Mouse (Mus musculus) liver, embryonic 14.5 days (tissue): ENCODE results near the gene Pif1. TPM values are rescaled to one million over a fixed set of nuclear protein-coding genes. Genes with fewer than 3 reads are reported as not detected.

Experiments used
- ATAC-seq: fragments of 200-750 bp; cut with Nextera tagmentation; 2 replicates; pipeline ENCODE4 v1.8.0; 2017; ENCODE audit warnings: moderate number of reproducible peaks, mild to moderate bottlenecking, moderate library complexity; ENCODE audit not compliant: insufficient read depth
- DNase-seq, 3 experiments: peaks; one replicate each; pipeline ENCODE4 v3.0.0-alpha.2; 2012 to 2013; ENCODE audit warnings: low read depth in 3 of 3, low spot score in 3 of 3
- H3K27ac ChIP-seq: fragments of 300-500 bp; sonication (generic); 2 replicates; pipeline ENCODE4 v1.5.1; 2014; ENCODE audit warnings: moderate library complexity, mild to moderate bottlenecking, control low read depth, inconsistent platforms
- H3K27me3 ChIP-seq: fragments of 300-500 bp; sonication (generic); 2 replicates; pipeline ENCODE4 v1.6.1; 2014; ENCODE audit warnings: mild to moderate bottlenecking, low read length, moderate library complexity; ENCODE audit not compliant: control insufficient read depth, insufficient read depth
- H3K36me3 ChIP-seq: fragments of 300-500 bp; sonication (generic); replicated peaks from 2 replicates; pipeline ENCODE4 v1.6.1; 2014; ENCODE audit warnings: low read depth; ENCODE audit not compliant: control insufficient read depth, insufficient read depth
- H3K4me1 ChIP-seq, 2 experiments: fragments of 200-500 bp in 1 of 2; fragments of 300-500 bp in 1 of 2; sonication (generic) in 1 of 2; replicated peaks; 2 replicates each; pipeline ENCODE4 v1.6.1; 2012 to 2014; ENCODE audit warnings: antibody characterized with exemption in 1 of 2, inconsistent platforms in 1 of 2, low read length in 1 of 2; ENCODE audit not compliant: control insufficient read depth in 2 of 2, insufficient read depth in 2 of 2
- H3K4me2 ChIP-seq: fragments of 300-500 bp; sonication (generic); 2 replicates; pipeline ENCODE4 v1.6.1; 2014; ENCODE audit warnings: low read depth, mild to moderate bottlenecking, control low read depth, moderate library complexity
- H3K4me3 ChIP-seq, 2 experiments: fragments of 200-500 bp in 1 of 2; fragments of 300-500 bp in 1 of 2; sonication (generic) in 1 of 2; 2 replicates each; pipeline ENCODE4 v1.5.1; 2012 to 2014; ENCODE audit warnings: low read depth in 2 of 2, low read length in 2 of 2, mild to moderate bottlenecking in 2 of 2, control low read depth in 1 of 2, inconsistent platforms in 1 of 2, moderate library complexity in 1 of 2; ENCODE audit not compliant: insufficient read depth in 1 of 2
- H3K9ac ChIP-seq: fragments of 300-500 bp; sonication (generic); replicated peaks from 2 replicates; pipeline ENCODE4 v1.6.1; 2014; ENCODE audit warnings: mild to moderate bottlenecking, control low read depth, moderate library complexity
- H3K9me3 ChIP-seq: fragments of 300-500 bp; sonication (generic); 2 replicates; pipeline ENCODE4 v1.6.1; 2016; ENCODE audit warnings: low read length, mixed read lengths; ENCODE audit not compliant: control insufficient read depth
- CTCF ChIP-seq: IDR thresholded peaks from 2 replicates; pipeline ENCODE4 v1.5.1; 2016; ENCODE audit warnings: antibody characterized with exemption, low read depth, control low read depth
- EP300 ChIP-seq: IDR thresholded peaks from 2 replicates; pipeline ENCODE4 v1.6.1; 2016; ENCODE audit warnings: antibody characterized with exemption, low read depth
- WGBS: fragments of 180-500 bp; shearing (Covaris S2); extraction: QIAGEN DNeasy Blood & Tissue Kit; methylation state at CpG from one replicate; pipeline ENCODE4 v1.1.7; 2014; ENCODE audit not compliant: insufficient replicate concordance; 5-methylcytosine and 5-hydroxymethylcytosine counted together
- polyA plus RNA-seq, 2 experiments: library from polyadenylated mRNA; depleted of rRNA in 1 of 2; stranded (reverse) in 1 of 2; unstranded in 1 of 2; fragments of >200 nt; fragmentation: Nextera tagmentation in 1 of 2; extraction: Ambion mirVana in 1 of 2; gene quantifications; 2 replicates each; pipeline versions ENCODE4 v1.2.1 to v1.2.3; 2012 to 2014

Pif1 gene
- polyA plus RNA-seq, 2 experiments, result 6.8 to 11.9 TPM

GRCm38 (mm10) chr9:65640838-65641410 lies 54.0 kb downstream of the Pif1 start:
- TF ChIP-seq EP300 (no peak), CTCF (no peak)
- Histone ChIP-seq H3K36me3 (no peaks in the 10 kb centered on the region), H3K4me3 (no peak overlapping the region), H3K9ac (no peak overlapping the region), H3K4me1 (peaks cover 0 to 4% of the 10 kb centered on the region in 2 experiments; a peak in 1 of 4 replicates), H3K4me2 (no peak overlapping the region), H3K9me3 (no peaks in the 10 kb centered on the region), H3K27ac (no peak overlapping the region), H3K27me3 (no peaks in the 10 kb centered on the region; the same call in 1 of the 2 replicates)
- DNase-seq (no peak), ATAC-seq (no peak)
- whole genome bisulfite sequencing, result 27% methylated on average over 5 of the region's 5 CpGs

- Histone ChIP-seq H3K4me2 (no peak overlapping the region), H3K9ac (no peak overlapping the region), H3K4me3 (no peak overlapping the region), H3K27ac (no peak overlapping the region), H3K36me3 (no peaks in the 10 kb centered on the region), H3K27me3 (no peaks in the 10 kb centered on the region; the same call in 1 of the 2 replicates), H3K9me3 (no peaks in the 10 kb centered on the region), H3K4me1 (peaks cover 0 to 7% of the 10 kb centered on the region in 2 experiments; a peak in 1 of 4 replicates)
- TF ChIP-seq CTCF, result no peak
- TF ChIP-seq EP300, result no peak
- ATAC-seq (no peak), DNase-seq (no peak)
- 25% methylated on average over 12 of the region's 12 CpGs for WGBS
These were observed 54.6 kb downstream of the Pif1 start for GRCm38 (mm10) chr9:65641446-65642052.

- H3K9me3 ChIP-seq, result no peaks in the 10 kb centered on the region
- H3K27ac ChIP-seq, result no peak overlapping the region
- H3K9ac ChIP-seq, result no peak overlapping the region
- no peak for TF ChIP-seq CTCF
- no peak for TF ChIP-seq EP300
- no peaks in the 10 kb centered on the region; the same call in 1 of the 2 replicates for H3K27me3 ChIP-seq
- ATAC-seq, result no peak
- no peaks in the 10 kb centered on the region for H3K36me3 ChIP-seq
- no peak for DNase-seq
- H3K4me3 ChIP-seq, result no peak overlapping the region
- peaks cover 0 to 7% of the 10 kb centered on the region in 2 experiments; a peak in 1 of 4 replicates for H3K4me1 ChIP-seq
- no peak overlapping the region for H3K4me2 ChIP-seq
These were observed 55.6 kb downstream of the Pif1 start for GRCm38 (mm10) chr9:65642546-65642945.

- WGBS, result 74% methylated on average over 4 of the region's 4 CpGs
- DNase-seq (no peak), ATAC-seq (no peak)
- no peak overlapping the region for H3K27ac ChIP-seq
- H3K36me3 ChIP-seq, result no peaks in the 10 kb centered on the region
- H3K4me1 ChIP-seq, result peaks cover 0 to 7% of the 10 kb centered on the region in 2 experiments; a peak in 1 of 4 replicates
- no peak overlapping the region for H3K9ac ChIP-seq
- H3K4me2 ChIP-seq, result no peak overlapping the region
- no peaks in the 10 kb centered on the region for H3K9me3 ChIP-seq
- H3K27me3 ChIP-seq, result no peaks in the 10 kb centered on the region; the same call in 1 of the 2 replicates
- TF ChIP-seq EP300 (no peak), CTCF (no peak)
- no peak overlapping the region for H3K4me3 ChIP-seq
These were observed 58.0 kb downstream of the Pif1 start for GRCm38 (mm10) chr9:65644960-65645359.

Other genes starting within 250 kb of the Pif1 start
- gene Pdcd7, start 241.1 kb upstream of the Pif1 start, polyA plus RNA-seq (2012; rRNA removed), result 3.2 and 4.8 TPM in 2 replicates
- gene Pdcd7, start 241.1 kb upstream of the Pif1 start, polyA plus RNA-seq (2014; fragmentation: Nextera tagmentation; extraction: Ambion mirVana), result 4.9 and 5.7 TPM in 2 replicates
- 0.13 and 0.14 TPM in 2 replicates for gene Ubap1l, start 226.1 kb upstream of the Pif1 start, polyA plus RNA-seq (2012; rRNA removed)
- gene Ubap1l, start 226.1 kb upstream of the Pif1 start, polyA plus RNA-seq (2014; fragmentation: Nextera tagmentation; extraction: Ambion mirVana), result 0.10 TPM in 1 of 2 replicates, not detected in the other
- gene Kbtbd13, start 195.5 kb upstream of the Pif1 start, polyA plus RNA-seq (2012; rRNA removed), result 0.04 and 0.05 TPM in 2 replicates
- gene Kbtbd13, start 195.5 kb upstream of the Pif1 start, polyA plus RNA-seq (2014; fragmentation: Nextera tagmentation; extraction: Ambion mirVana), result 0.08 and 0.10 TPM in 2 replicates
- 0.11 and 0.12 TPM in 2 replicates for gene Rasl12, start 188.7 kb upstream of the Pif1 start, polyA plus RNA-seq (2012; rRNA removed)
- 0.04 TPM in 1 of 2 replicates, not detected in the other for gene Rasl12, start 188.7 kb upstream of the Pif1 start, polyA plus RNA-seq (2014; fragmentation: Nextera tagmentation; extraction: Ambion mirVana)
- gene Slc51b, start 164.2 kb upstream of the Pif1 start, polyA plus RNA-seq (2012; rRNA removed), result 0.04 TPM in 1 of 2 replicates, not detected in the other
- not detected in 2 replicates for gene Slc51b, start 164.2 kb upstream of the Pif1 start, polyA plus RNA-seq (2014; fragmentation: Nextera tagmentation; extraction: Ambion mirVana)
- gene Mtfmt, start 151.4 kb upstream of the Pif1 start, polyA plus RNA-seq (2012; rRNA removed), result 5.0 and 5.9 TPM in 2 replicates
- 6.2 and 7.4 TPM in 2 replicates for gene Mtfmt, start 151.4 kb upstream of the Pif1 start, polyA plus RNA-seq (2014; fragmentation: Nextera tagmentation; extraction: Ambion mirVana)
- 5.6 and 6.9 TPM in 2 replicates for gene Spg21, start 126.2 kb upstream of the Pif1 start, polyA plus RNA-seq (2012; rRNA removed)
- 28.0 and 30.6 TPM in 2 replicates for gene Spg21, start 126.2 kb upstream of the Pif1 start, polyA plus RNA-seq (2014; fragmentation: Nextera tagmentation; extraction: Ambion mirVana)
- gene Ankdd1a, start 67.0 kb upstream of the Pif1 start, polyA plus RNA-seq (2012; rRNA removed), result 0.06 TPM in 1 of 2 replicates, not detected in the other
- gene Ankdd1a, start 67.0 kb upstream of the Pif1 start, polyA plus RNA-seq (2014; fragmentation: Nextera tagmentation; extraction: Ambion mirVana), result not detected in 2 replicates
- gene Plekho2, start 7.1 kb upstream of the Pif1 start, polyA plus RNA-seq (2012; rRNA removed), result 15.5 and 15.7 TPM in 2 replicates
- 21.5 and 24.2 TPM in 2 replicates for gene Plekho2, start 7.1 kb upstream of the Pif1 start, polyA plus RNA-seq (2014; fragmentation: Nextera tagmentation; extraction: Ambion mirVana)
- gene Rbpms2, start 42.5 kb downstream of the Pif1 start, polyA plus RNA-seq (2012; rRNA removed), result 8.9 and 11.6 TPM in 2 replicates
- gene Rbpms2, start 42.5 kb downstream of the Pif1 start, polyA plus RNA-seq (2014; fragmentation: Nextera tagmentation; extraction: Ambion mirVana), result 11.9 and 13.9 TPM in 2 replicates
- gene Oaz2, start 80.8 kb downstream of the Pif1 start, polyA plus RNA-seq (2012; rRNA removed), result 17.2 and 21.5 TPM in 2 replicates
- 29.6 and 33.2 TPM in 2 replicates for gene Oaz2, start 80.8 kb downstream of the Pif1 start, polyA plus RNA-seq (2014; fragmentation: Nextera tagmentation; extraction: Ambion mirVana)
- gene Zfp609, start 240.4 kb downstream of the Pif1 start, polyA plus RNA-seq (2012; rRNA removed), result 2.4 and 2.7 TPM in 2 replicates
- 1.1 and 1.2 TPM in 2 replicates for gene Zfp609, start 240.4 kb downstream of the Pif1 start, polyA plus RNA-seq (2014; fragmentation: Nextera tagmentation; extraction: Ambion mirVana)